Mouse (Mus musculus): ENCODE measurements around the gene Tuba4a.

The Tuba4a gene

DNA sequence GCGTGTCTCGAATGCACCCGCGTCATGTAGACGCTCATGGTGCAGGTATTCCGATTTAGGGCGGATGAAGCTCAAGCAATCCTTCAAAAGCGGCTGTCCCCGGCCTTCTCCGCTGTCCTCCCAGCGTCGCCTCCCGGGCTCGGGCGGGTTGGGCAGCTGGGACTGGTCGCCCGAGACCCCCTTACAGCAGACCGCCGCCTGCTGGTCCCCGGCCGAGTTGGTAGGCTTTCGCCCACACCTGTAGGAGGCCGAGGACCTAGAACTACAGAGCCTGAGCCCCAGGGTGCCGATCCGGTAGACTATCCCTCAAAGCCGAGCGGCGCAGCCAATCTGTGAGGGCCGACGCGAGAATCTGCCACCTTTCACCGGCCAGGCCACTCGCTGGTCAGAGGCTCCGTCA is at the start of gene Tuba4a:
Gene Tuba4a, minus strand, starts transcription at position 335 of the 400 bp plus-strand sequence.
- DNase-seq (ENCODE audit: low read depth, low spot score): no peak

DNA sequence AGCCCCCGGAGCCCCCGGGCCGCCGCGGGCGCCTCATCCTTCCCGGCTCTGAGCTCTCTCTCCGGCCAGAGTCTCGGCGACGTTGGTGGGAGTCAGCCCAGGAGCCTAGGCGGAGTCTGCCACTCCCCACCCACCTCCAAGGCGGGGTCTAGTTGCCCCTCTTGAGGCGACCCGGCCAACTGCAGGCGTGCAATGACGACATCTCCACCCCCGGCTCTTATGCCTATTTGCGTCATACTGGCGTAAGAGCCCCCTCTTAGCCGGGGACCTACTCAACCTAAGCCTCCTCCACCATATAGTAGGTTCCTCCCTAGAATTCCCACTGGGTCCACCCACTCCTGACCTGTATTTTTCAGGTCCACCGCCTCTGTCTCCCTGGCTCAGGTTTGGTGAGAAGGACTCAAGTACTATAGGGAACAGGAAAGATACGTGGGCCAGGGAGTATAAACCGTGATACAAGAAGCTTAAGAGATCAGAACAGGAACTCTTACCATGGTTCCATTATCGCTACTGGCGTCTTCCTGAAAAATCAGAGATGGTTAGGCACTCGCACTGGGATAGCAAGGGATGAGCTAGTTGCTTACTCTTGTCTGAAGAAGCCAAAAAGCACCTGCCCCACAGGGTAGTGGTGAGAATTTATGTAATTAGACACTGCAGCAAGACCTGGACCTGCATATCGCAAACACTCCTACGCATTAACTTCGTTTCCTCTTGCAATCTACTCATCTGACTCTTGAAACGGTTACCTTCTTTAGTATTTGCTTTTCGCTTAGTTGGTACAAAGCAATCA is 44.6 kb upstream of the Tuba4a start, which contains the start of gene Ptprn:
Gene Ptprn, minus strand, starts transcription at position 412 of the 790 bp plus-strand sequence.
- DNase-seq (ENCODE audit: low read depth, low spot score): no peak

DNA sequence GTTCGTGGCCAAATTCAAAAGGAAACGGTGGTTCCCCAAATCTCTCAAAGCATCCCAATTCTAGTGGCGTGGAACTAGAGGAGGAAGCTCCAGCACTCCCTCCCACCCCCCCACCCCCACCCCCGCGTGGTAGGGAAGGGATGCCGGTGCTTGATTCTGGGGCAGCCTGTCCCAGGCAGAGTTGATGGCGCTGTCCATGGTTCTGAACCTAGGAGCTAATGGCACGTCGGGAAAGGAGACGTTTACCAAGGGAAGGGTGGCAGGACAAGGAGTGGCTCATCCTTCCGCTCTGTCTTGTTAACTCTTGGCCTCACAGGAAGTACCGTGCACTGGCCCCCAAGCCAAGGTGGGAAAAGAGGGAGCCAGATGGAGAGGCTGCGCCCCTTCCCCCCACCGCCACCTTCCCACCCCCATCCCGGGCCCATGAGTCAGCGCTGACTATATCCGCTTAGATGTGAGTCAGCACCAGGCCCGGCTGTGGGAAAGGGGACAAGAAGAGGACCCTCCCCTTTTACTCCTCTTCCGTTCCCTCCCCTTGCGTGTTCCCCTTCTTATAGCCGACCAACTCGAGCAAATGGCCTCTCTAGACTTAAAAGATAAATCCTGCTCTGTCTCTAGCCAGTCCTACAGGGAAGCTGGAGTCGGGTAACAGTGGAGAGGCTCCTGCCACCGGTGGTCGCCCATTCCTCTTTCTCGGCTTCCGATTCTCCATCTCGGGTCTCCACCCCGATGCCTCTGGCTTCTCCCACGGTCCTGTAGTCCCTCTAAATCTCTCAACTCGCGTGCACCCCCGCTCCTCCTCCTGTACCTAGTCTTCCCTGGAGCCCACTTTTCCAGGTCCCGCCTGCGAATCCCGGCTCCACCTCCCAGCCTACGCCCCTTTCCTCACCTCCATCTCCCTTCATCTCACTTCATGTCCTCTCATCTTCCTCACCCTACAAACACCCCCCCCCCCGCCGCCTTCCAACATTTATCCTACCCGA is 43.6 kb upstream of the Tuba4a start:
- no peak for DNase-seq (ENCODE audit: low read depth, low spot score)

DNA sequence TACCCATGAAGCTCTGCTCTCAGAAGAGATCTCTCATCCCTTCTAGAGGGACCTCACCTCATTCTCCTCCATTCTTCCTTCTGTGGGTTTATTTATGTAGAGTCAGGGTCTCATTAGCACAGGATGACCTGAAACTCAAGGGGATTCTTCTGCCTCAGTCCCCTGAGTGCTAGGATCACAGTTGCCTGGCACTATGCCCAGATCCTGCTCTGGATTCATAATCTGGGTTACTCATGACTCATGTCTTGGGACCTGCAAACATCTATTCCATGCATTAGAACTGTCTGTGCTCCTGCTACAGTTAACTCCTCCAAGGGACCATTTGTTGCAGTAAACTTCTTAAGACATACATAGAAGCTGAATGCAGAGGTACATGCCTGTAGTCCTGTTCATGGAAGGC is 41.6 kb upstream of the Tuba4a start:
- DNase-seq (ENCODE audit: low read depth, low spot score): no peak

DNA sequence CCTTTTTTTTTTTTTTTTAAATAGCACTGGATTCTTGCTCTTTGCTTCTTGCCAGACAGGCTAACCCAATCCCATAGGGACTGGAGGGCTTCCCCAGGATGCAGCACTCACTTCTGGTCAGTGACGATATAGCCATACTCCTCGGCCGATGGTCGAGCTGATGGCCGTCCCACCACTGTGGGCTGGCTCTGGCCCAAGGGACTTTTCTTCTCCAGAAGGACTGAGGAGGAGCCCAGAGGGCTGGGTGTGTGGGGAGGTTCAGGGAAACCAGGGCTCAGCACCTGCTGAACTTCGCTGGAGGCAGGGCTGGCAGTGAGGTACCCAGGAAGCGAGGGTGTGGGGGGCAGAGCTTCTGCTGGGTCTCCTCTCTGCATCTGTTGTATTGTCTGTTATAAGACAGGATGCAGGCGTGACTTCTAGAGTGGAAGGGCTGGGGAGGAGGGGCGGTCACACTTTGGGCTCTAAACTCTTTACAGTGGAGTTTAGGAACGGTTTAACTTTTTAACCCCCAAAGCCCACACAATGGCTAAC is 35.9 kb upstream of the Tuba4a start:
- no peak for DNase-seq (ENCODE audit: low read depth, low spot score)

DNA sequence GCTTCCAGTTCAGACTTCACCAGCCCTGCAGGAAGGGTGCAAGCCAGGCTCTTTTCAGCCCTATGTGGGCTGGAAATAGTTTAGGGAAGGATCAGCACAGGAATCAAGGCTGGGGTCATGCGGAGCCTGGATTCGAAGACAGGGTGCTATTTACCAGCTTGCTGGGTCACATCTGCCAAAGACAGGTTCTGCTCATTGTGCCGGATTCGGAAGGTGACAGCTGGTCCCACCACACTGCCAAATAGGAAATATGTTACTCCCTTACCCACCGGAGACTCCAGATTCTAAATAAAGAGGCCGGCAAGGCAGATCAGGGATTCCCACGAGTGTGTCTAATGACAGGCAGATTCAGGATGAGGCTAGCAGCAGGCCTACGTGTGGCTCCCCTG is 35.0 kb upstream of the Tuba4a start:
- DNase-seq (ENCODE audit: low read depth, low spot score): no peak

DNA sequence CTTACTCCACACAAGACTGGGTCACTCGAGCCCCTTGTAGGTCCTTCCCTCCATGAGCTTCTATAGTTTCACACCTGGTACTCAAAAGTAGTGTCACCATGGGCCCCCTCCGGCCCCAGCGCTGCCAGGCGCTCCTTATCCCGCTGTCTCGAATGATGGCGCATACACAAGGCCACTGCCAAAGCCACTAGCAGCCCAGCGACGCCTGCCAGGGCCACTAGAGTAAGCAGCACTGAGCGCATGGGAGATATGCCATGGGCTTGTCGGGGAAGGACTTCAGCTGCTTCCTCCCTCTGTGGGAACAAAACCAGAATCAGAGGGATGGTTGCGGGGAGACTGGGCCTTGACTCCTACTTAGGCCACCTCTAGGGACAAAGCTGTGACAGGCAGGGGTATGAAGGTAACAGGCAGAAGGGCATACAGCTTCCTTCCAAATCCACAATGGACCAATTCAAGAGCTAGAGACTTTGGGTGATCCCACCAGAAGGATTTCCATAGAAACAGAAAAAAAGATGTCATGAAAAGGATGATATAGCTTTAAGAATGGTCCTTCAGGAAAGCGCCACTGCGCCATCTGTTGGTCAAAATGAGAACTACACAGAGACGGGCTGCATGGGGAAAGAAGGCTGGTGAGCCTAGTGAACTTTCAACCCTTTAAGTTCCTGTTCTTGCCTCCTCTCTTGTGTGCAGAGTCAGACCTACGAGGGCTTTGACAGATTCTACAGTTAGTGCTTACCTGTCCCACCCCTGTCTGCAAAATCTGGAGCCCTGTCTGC is 34.4 kb upstream of the Tuba4a start:
- DNase-seq (ENCODE audit: low read depth, low spot score): no peak

DNA sequence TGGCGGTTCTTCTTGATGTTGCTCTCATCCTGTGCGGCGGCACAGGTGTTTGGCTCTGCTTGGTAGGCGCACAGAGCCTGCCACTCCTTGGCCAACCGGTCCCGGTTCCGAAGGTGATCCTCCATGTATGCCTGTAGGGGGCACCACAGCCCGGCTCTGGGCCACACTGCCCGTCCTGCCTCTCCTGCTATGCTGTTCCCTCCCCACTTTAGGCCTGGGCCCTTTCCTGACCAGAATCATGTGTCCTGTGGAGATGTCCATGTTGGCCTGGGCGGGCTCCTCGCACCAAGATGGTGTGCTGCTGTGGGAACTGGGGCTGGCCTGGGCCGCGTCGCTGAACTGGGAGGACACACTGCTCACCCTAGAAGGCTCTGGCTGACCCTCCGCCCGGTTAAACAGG is 33.4 kb upstream of the Tuba4a start:
- DNase-seq (ENCODE audit: low read depth, low spot score): no peak

DNA sequence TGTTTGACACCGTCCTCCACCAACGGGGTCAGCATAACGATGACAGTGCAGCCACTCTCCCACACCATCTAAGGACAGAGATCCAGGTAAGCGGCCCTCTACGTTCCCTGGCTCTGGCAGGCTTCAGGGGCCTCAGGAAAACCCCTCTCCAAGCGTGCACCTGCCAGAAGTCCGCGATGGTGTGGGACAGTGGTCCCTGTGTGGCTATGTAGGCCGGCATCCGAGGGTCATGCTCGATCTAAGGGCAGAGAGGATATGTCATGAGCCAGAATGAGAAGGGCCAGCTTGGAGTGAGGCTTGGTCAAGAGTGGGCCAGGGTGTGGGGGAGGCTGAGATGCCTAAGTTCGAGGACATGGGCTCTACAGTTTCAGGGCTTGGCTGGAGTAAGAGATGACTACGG is 32.6 kb upstream of the Tuba4a start:
- DNase-seq (ENCODE audit: low read depth, low spot score): no peak

DNA sequence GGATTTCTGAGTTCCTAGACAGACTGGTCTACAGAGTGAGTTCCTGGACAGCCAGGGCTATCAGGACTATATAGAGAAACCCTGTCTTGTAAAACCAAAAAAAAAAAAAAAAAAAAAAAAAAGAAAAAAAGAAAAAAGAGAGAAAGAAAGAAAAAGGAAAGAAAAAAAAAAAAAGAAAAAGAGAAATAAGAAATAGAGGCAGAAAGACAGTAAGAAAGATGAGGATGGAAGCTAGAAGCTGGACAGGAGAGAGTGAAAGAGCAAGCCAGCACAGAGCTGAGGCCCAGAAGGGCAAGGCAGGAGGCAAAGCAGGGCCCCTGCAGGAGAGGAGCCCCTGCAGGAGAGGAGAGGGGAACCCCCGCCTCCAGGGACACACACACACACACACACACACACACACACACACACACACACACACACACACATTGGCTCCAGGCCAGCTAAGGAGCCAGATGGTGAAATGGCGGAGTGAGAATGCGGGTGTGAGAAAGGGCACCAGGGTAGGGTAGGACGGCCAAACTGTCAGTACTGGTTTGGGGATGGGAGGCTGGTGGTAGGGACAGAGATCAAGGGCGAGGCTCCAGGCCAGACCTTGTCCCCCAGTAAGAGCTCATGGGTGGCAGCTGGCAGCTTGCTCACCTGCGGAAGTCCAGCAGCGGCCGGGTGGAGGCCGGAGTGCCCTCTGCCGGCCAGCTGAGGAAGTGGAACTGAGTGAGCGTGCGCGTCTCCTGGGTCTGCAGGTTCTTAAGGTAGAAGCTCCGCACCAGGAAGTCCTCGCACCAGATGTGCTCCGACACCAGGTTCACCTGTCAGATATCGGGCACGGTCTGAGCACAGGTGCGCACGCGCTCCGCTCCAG is 31.7 kb upstream of the Tuba4a start:
- no peak for DNase-seq (ENCODE audit: low read depth, low spot score)

DNA sequence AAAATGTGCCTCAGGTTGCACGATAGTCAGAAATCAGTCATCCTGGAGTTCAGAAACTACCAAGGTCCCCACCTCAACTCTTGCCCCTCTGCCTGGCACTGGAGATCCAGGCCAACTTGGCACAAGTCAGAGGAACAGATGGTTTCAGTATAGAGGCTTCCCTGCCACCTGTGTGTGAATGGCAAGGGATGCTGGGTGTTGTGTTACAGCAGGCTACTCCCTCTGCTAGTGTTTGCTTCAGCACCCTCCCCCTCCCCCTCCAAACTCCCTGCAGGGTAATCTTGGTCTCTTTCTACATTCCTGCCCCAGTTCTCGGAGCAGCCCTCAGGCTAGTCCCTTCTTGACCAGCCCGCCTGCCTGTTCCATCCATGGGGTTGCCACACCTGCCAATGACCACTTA is 30.8 kb upstream of the Tuba4a start:
- no peak for DNase-seq (ENCODE audit: low read depth, low spot score)

DNA sequence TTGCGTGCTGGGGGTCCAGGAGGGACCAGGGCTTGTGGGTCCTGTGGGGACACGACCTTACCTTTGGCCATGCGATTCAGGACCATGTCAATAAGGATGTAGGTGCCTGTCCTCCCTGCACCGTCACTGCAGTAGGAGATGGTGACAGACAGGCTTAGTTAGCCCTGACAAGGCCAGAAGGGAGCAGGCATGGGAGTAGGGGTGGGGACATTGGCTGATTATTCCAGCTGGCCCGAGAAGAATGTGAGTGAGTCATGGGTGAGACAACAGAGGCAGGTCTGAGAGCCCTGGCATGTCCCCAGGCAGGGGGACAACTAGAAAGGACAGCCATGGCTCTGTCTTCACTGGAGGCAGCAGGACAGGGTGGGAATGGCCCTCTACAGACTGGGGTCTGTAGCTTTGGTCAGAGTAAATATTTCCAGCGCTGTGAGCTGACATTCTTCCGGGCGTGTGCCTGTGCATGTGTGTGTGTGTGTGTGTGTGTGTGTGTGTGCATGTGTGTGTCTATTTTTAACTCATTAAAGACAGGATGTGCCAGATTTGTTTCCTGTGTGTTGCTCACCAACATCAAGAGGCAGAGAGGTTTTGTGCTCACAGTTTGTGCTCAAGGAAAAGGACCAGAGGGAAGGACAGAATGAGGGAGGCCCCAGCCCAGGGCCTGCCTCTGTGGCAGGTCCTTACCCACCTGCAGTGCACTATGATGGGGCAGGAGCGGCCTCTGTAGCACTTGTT is 28.5 kb upstream of the Tuba4a start:
- DNase-seq (ENCODE audit: low read depth, low spot score): no peak

DNA sequence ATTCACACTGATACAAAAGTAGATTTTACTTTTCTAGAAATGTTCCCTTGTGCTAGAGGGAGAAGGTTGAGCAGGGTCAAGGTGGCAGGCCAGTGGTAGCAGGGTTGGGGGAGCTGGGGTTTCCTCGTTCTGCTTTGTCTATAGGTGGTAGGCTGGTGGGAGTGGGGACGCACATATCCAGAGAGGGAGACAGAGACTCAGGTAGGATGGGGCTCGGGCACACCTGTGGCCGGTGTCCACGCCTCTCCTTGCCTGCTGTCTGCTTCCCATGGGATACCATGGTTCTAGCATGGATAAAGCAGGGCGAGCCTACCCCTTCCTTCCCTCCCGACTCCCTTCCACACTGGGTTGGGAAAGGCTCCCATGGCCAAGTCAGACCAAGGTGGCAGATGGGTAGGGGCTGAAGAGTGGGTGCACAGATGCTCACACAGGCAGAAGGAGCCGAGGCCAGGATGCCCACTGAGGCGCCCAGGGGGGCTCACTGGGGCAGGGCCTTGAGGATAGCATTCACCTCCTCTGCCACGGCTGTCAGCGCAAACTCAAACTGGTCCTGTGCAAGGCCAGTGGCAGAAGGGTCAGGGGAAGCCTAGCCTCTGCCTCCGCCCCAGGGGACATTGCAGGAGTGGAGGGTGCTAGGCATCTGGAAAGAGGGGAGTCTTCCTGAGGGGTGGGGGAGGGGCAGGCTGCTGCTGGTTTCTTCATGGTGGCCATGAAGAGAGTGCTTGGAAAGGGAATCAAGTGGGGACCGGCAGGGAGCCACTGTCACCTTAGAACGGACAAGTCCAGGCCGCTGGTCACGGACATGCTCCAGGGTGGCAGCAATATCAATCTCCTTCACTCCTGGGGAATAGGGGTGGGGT is 27.6 kb upstream of the Tuba4a start:
- no peak for DNase-seq (ENCODE audit: low read depth, low spot score)

DNA sequence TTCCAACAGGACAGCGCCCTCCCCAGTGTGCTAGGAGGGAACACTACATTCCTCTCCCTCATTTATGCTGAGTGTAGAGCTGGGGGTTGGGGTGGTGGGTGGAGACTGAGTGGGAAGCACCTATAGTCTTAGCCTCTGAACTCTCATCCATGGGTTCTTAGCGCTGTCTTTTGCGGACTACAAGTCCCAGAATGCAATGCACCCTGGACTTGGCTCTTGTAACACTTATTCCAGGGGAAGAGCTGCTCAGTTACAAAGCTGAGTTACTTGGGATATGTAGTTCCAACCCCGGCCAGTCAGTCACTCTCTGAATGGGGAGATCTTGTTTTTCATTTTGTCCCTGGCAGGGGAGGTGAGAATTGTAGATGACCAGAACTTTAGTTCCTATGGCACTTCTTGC is 25.2 kb upstream of the Tuba4a start:
- DNase-seq (ENCODE audit: low read depth, low spot score): no peak

DNA sequence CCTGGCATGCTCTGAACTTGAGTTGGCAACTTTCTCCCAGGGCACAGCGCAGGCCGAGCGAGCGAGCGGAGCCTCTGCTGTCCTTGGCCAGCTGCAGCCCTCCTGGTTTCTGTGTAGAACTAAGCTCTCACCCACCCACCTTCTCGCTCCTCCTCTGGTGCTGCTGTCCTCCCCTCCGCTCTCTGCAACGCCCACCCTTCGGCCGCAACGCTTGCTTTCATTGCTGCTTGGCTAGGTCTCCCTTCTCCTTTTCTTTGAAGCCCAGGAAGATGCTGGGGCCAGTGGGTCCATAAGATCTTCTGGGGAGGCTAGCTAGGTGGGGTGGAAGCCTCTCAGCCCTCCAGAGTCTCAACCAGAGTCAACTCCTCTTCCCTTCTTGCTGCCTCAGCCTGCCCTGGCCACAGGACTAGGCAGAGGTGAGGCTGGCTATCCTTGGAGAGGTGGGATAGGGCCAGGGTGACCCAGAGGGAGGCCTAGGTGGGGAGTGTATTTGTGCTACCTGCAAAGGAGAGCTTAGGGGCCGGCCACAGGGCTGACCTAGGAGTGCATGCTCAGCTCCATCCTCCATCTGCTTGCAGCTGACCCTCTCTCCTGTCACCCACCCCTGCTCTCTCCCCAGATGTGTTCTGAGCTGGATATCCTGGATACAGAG is 24.6 kb upstream of the Tuba4a start:
- no peak for DNase-seq (ENCODE audit: low read depth, low spot score)

DNA sequence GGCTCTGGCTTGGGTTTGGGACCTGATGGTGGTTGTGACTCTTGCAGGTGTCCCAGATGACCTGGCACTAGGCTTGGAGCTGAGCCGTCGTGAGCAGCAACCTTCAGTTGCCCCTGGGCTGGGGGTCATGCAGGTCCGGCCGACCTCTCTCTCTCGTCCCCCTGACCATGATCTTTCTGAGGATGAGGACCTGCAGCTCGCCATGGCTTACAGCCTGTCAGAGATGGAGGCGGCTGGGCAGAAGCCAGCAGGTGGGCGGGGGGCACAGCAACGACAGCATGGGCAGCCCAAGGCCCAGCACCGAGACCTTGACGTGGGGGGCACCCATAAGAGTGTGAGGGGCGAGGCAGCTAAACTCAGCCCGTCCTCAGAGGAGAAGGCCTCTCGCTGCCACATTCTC is 23.7 kb upstream of the Tuba4a start:
- no peak for DNase-seq (ENCODE audit: low read depth, low spot score)

DNA sequence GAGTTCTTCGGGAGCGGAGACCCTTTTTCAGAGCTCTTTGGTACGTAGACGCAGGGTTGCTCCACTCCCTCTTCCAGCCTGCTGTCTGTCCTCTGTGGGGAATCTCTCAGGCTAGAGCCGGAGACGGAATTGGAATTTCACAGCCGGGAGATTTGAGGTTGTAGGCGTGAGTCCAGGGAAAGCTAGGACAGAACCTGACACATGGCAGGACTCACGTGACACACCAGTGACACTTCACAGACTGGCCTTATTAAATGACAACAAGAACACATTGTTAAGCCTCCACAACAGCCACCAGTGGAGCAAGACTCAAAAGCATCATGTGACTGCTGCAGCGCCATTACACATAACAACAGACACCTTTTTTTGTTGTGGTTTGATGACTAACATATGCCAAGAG is 19.9 kb upstream of the Tuba4a start:
- DNase-seq (ENCODE audit: low read depth, low spot score): no peak
